Mouse (Mus musculus) lung, adult 2 months (tissue): ENCODE data around the gene Frmd5. TPM values are rescaled to one million over a fixed set of nuclear protein-coding genes. Genes with fewer than 3 reads are reported as not detected.

Experiments
- DNase-seq: peaks from one replicate; pipeline ENCODE4 v3.0.0; 2022
- H3K4me1 ChIP-seq: fragments of 200-500 bp; 2 replicates; pipeline ENCODE4 v1.6.1; 2011; ENCODE audit warnings: low read length; ENCODE audit not compliant: control insufficient read depth, insufficient read depth
- H3K4me3 ChIP-seq: fragments of 200-500 bp; replicated peaks from 2 replicates; pipeline ENCODE3; 2011; ENCODE audit warnings: low read depth, mild to moderate bottlenecking, control low read depth, low read length; ENCODE audit errors: extremely low read depth
- CTCF ChIP-seq: fragments of 200-500 bp; IDR thresholded peaks from 2 replicates; pipeline ENCODE4 v1.5.1; 2011; ENCODE audit warnings: mild to moderate bottlenecking, low read length, control low read depth; ENCODE audit not compliant: insufficient read depth
- POLR2A ChIP-seq: fragments of 200-500 bp; IDR thresholded peaks from 2 replicates; pipeline ENCODE4 v1.6.1; 2011; ENCODE audit warnings: low read depth, mild to moderate bottlenecking, control low read depth, low read length, borderline replicate concordance; ENCODE audit errors: extremely low read depth
- WGBS: fragments of 180-500 bp; shearing (Covaris S2); methylation state at CpG from one replicate; pipeline ENCODE4 v1.1.7; 2018; 5-methylcytosine and 5-hydroxymethylcytosine counted together
- polyA plus RNA-seq: library from polyadenylated mRNA; depleted of rRNA; stranded (reverse); fragments of >200 nt; gene quantifications from 2 replicates; pipeline ENCODE4 v1.2.3, GENCODE M21; 2012

Gene Frmd5
- polyA plus RNA-seq, 1 experiment, result 5.3 TPM

GRCm38 (mm10) chr2:121739410-121739809 is 67.5 kb downstream of the Frmd5 start:
- 93% methylated on average over 4 of the region's 4 CpGs for WGBS
- TF ChIP-seq CTCF (no peak), POLR2A (no peak)

GRCm38 (mm10) chr2:121733426-121733825 is 73.5 kb downstream of the Frmd5 start:
- no peak overlapping the region for H3K4me3 ChIP-seq
- no peak for DNase-seq
- no peaks in the 10 kb centered on the region for H3K4me1 ChIP-seq
- 83% methylated on average over 7 of the region's 7 CpGs for WGBS
- TF ChIP-seq POLR2A (no peak), CTCF (no peak)

More at GRCm38 (mm10) chr2:121739410-121739809, 67.5 kb downstream of the Frmd5 start:
- Histone ChIP-seq H3K4me3 (no peak overlapping the region), H3K4me1 (no peaks in the 10 kb centered on the region)
- DNase-seq, result no peak

GRCm38 (mm10) chr2:121730486-121730885 is 76.4 kb downstream of the Frmd5 start:
- WGBS, result 92% methylated on average over 11 of the region's 11 CpGs
- no peaks in the 10 kb centered on the region for H3K4me1 ChIP-seq
- no peak for TF ChIP-seq POLR2A
- TF ChIP-seq CTCF, result no peak
- DNase-seq, result no peak
- no peak overlapping the region for H3K4me3 ChIP-seq

GRCm38 (mm10) chr2:121728907-121729575 is 77.8 kb downstream of the Frmd5 start:
- no peak for TF ChIP-seq CTCF
- Histone ChIP-seq H3K4me1 (no peaks in the 10 kb centered on the region), H3K4me3 (no peak overlapping the region)
- DNase-seq, result no peak
- 77% methylated on average over 9 of the region's 9 CpGs for WGBS

GRCm38 (mm10) chr2:121724866-121725265 is 82.0 kb downstream of the Frmd5 start:
- Histone ChIP-seq H3K4me3 (no peak overlapping the region), H3K4me1 (no peaks in the 10 kb centered on the region)
- TF ChIP-seq CTCF, result no peak
- TF ChIP-seq POLR2A, result no peak
- WGBS, result 75% methylated on average over 4 of the region's 4 CpGs
- no peak for DNase-seq

GRCm38 (mm10) chr2:121723796-121724195 is 83.1 kb downstream of the Frmd5 start:
- no peaks in the 10 kb centered on the region for H3K4me1 ChIP-seq
- TF ChIP-seq CTCF (no peak), POLR2A (no peak)
- H3K4me3 ChIP-seq, result no peak overlapping the region
- DNase-seq, result no peak
- 78% methylated on average over 8 of the region's 8 CpGs for WGBS

GRCm38 (mm10) chr2:121719000-121719399 is 87.9 kb downstream of the Frmd5 start:
- WGBS, result 85% methylated on average over 6 of the region's 6 CpGs
- no peaks in the 10 kb centered on the region for H3K4me1 ChIP-seq
- TF ChIP-seq POLR2A (no peak), CTCF (no peak)

GRCm38 (mm10) chr2:121717133-121717532 is 89.8 kb downstream of the Frmd5 start:
- no peak overlapping the region for H3K4me3 ChIP-seq
- TF ChIP-seq POLR2A, result no peak
- TF ChIP-seq CTCF, result no peak
- no peaks in the 10 kb centered on the region for H3K4me1 ChIP-seq
- 68% methylated on average over 3 of the region's 3 CpGs for WGBS
- no peak for DNase-seq

More at GRCm38 (mm10) chr2:121719000-121719399, 87.9 kb downstream of the Frmd5 start:
- DNase-seq, result no peak
- no peak overlapping the region for H3K4me3 ChIP-seq

- TF ChIP-seq POLR2A (no peak), CTCF (no peak)
- no peak overlapping the region for H3K4me3 ChIP-seq
- no peak for DNase-seq
- 52% methylated on average over 4 of the region's 4 CpGs for WGBS
- no peaks in the 10 kb centered on the region for H3K4me1 ChIP-seq
Observed at GRCm38 (mm10) chr2:121713567-121713966, 93.3 kb downstream of the Frmd5 start.

- WGBS, result 26% methylated on average over 9 of the region's 9 CpGs
Observed at GRCm38 (mm10) chr2:121711748-121712384, 95.0 kb downstream of the Frmd5 start.

More at GRCm38 (mm10) chr2:121711748-121712384, 95.0 kb downstream of the Frmd5 start:
- TF ChIP-seq POLR2A (no peak), CTCF (no peak)
- Histone ChIP-seq H3K4me3 (no peak overlapping the region), H3K4me1 (no peaks in the 10 kb centered on the region)
- DNase-seq, result no peak
